Mouse (Mus musculus): Measurements from ENCODE around the gene Gtf2ird1. TPM values are rescaled to one million over a fixed set of nuclear protein-coding genes. Genes with fewer than 3 reads are reported as not detected.

Gtf2ird1 gene
- polyA plus RNA-seq, 1 experiment from 2014 or later, result 93.3 TPM

- peaks cover 36% of the 10 kb centered on the region for H3K4me1 ChIP-seq
- no peaks in the 10 kb centered on the region for H3K27me3 ChIP-seq
- peak; percentile 85 for ATAC-seq (replicated peaks)
- H3K27ac ChIP-seq (replicated peaks), result peak overlapping the region; percentile 99
- H3K36me3 ChIP-seq, result peaks cover 19% of the 10 kb centered on the region
- H3K4me3 ChIP-seq, result peak overlapping the region; percentile 92
- peak overlapping the region; percentile 44 for H3K4me2 ChIP-seq (replicated peaks)
- no peaks in the 10 kb centered on the region for H3K9me3 ChIP-seq
- under 1% methylated on average over 68 of the region's 68 CpGs for WGBS
- H3K9ac ChIP-seq (replicated peaks), result peak overlapping the region; percentile 97
Measured at GRCm38 (mm10) chr5:134313451-134314067, 143.0 kb downstream of the Gtf2ird1 start.

GRCm38 (mm10) chr5:134312691-134313450 is 143.6 kb downstream of the Gtf2ird1 start:
- no peaks in the 10 kb centered on the region for H3K27me3 ChIP-seq
- ATAC-seq (replicated peaks), result no peak
- H3K9ac ChIP-seq (replicated peaks), result peak overlapping the region; percentile 97
- H3K36me3 ChIP-seq, result peaks cover 19% of the 10 kb centered on the region
- H3K4me1 ChIP-seq, result peaks cover 36% of the 10 kb centered on the region
- WGBS, result 2% methylated on average over 19 of the region's 19 CpGs
- H3K4me3 ChIP-seq, result peak overlapping the region; percentile 92
- no peaks in the 10 kb centered on the region for H3K9me3 ChIP-seq
- H3K27ac ChIP-seq (replicated peaks), result peak overlapping the region; percentile 99
- peak overlapping the region; percentile 44 for H3K4me2 ChIP-seq (replicated peaks)

- Histone ChIP-seq H3K27me3 (no peaks in the 10 kb centered on the region), H3K27ac (replicated peaks) (peak overlapping the region; percentile 99; the same call in 1 of the 2 replicates), H3K9ac (replicated peaks) (0 out of 2 replicates have a peak overlapping the region, but pooled peaks have one; percentile 97), H3K4me2 (replicated peaks) (peak overlapping the region; percentile 44), H3K4me1 (peaks cover 36% of the 10 kb centered on the region), H3K4me3 (peak overlapping the region; percentile 92; the same call in 1 of the 2 replicates), H3K36me3 (peaks cover 19% of the 10 kb centered on the region), H3K9me3 (no peaks in the 10 kb centered on the region)
- WGBS, result 69% methylated on average over 6 of the region's 6 CpGs
- ATAC-seq (replicated peaks), result no peak
Measured at GRCm38 (mm10) chr5:134311894-134312411, 144.6 kb downstream of the Gtf2ird1 start.

- no peak overlapping the region for H3K9ac ChIP-seq (replicated peaks)
- H3K4me3 ChIP-seq, result no peak overlapping the region
- no peak overlapping the region for H3K27ac ChIP-seq (replicated peaks)
- no peak for ATAC-seq (replicated peaks)
- H3K9me3 ChIP-seq, result no peaks in the 10 kb centered on the region
- WGBS, result 93% methylated on average over 9 of the region's 9 CpGs
- H3K4me1 ChIP-seq, result peaks cover 20% of the 10 kb centered on the region
- no peak overlapping the region for H3K4me2 ChIP-seq (replicated peaks)
- H3K36me3 ChIP-seq, result peaks cover 27% of the 10 kb centered on the region
- no peaks in the 10 kb centered on the region for H3K27me3 ChIP-seq
Measured at GRCm38 (mm10) chr5:134310201-134310600, 146.3 kb downstream of the Gtf2ird1 start.

- H3K4me2 ChIP-seq (replicated peaks), result no peak overlapping the region
Measured at GRCm38 (mm10) chr5:134309345-134309744, 147.2 kb downstream of the Gtf2ird1 start.

More at GRCm38 (mm10) chr5:134309345-134309744, 147.2 kb downstream of the Gtf2ird1 start:
- Histone ChIP-seq H3K27me3 (no peaks in the 10 kb centered on the region), H3K9me3 (no peaks in the 10 kb centered on the region), H3K9ac (replicated peaks) (no peak overlapping the region), H3K4me1 (peaks cover 20% of the 10 kb centered on the region), H3K4me3 (no peak overlapping the region), H3K36me3 (peaks cover 30% of the 10 kb centered on the region), H3K27ac (replicated peaks) (no peak overlapping the region)
- WGBS, result 97% methylated on average over 1 of the region's 1 CpGs
- no peak for ATAC-seq (replicated peaks)

Small RNA genes within 50 kb of the gene (microRNA-seq; reads per million reads assigned to microRNA genes)
- not detected for gene Gm26340
- gene Mir3965, result not detected

Other genes with a start within 250 kb of the Gtf2ird1 start
- gene Ncf1, start 227.1 kb downstream of the Gtf2ird1 start, polyA plus RNA-seq (2015; fragmentation: Nextera tagmentation; extraction: Ambion mirVana), result 2.1 and 2.4 TPM in 2 replicates
- 179 and 182 TPM in 2 replicates for gene Gtf2i, start 142.0 kb downstream of the Gtf2ird1 start, polyA plus RNA-seq (2015; fragmentation: Nextera tagmentation; extraction: Ambion mirVana)
- gene Clip2, start 95.7 kb upstream of the Gtf2ird1 start, polyA plus RNA-seq (2015; fragmentation: Nextera tagmentation; extraction: Ambion mirVana), result 14.7 and 15.0 TPM in 2 replicates
- gene Syna, start 103.5 kb upstream of the Gtf2ird1 start, polyA plus RNA-seq (2015; fragmentation: Nextera tagmentation; extraction: Ambion mirVana), result 0.36 and 0.59 TPM in 2 replicates
- 218 TPM in 2 replicates for gene Rfc2, start 124.7 kb upstream of the Gtf2ird1 start, polyA plus RNA-seq (2015; fragmentation: Nextera tagmentation; extraction: Ambion mirVana)
- gene Lat2, start 158.3 kb upstream of the Gtf2ird1 start, polyA plus RNA-seq (2015; fragmentation: Nextera tagmentation; extraction: Ambion mirVana), result 2.6 and 4.4 TPM in 2 replicates
- gene Eif4h, start 182.8 kb upstream of the Gtf2ird1 start, polyA plus RNA-seq (2015; fragmentation: Nextera tagmentation; extraction: Ambion mirVana), result 405 and 408 TPM in 2 replicates
- 16.0 and 16.9 TPM in 2 replicates for gene Limk1, start 231.9 kb upstream of the Gtf2ird1 start, polyA plus RNA-seq (2015; fragmentation: Nextera tagmentation; extraction: Ambion mirVana)

Data from forebrain, embryonic 15.5 days (tissue).